Mouse (Mus musculus): Measurements from ENCODE around the gene Ggn.
"Not testable (repeated sequence)": the region's sequence is repeated elsewhere in the genome, so short reads cannot be mapped to it uniquely, and the experiment has no call there.

The Ggn gene

GRCm38 (mm10) chr7:29212199-29212765, 42.3 kb downstream of the Ggn start:
- no peak for DNase-seq (ENCODE audit: low spot score in 2 of 2)

GRCm38 (mm10) chr7:29212775-29213560, 43.0 kb downstream of the Ggn start:
- DNase-seq (ENCODE audit: low spot score in 2 of 2) = not testable (repeated sequence)

- no peak for DNase-seq (ENCODE audit: low spot score in 2 of 2)
Observed at GRCm38 (mm10) chr7:29213675-29214082, 43.7 kb downstream of the Ggn start, which contains the start of gene Catsperg1. TSS of gene Catsperg1 (minus strand) at chr7:29214035.

DNA sequence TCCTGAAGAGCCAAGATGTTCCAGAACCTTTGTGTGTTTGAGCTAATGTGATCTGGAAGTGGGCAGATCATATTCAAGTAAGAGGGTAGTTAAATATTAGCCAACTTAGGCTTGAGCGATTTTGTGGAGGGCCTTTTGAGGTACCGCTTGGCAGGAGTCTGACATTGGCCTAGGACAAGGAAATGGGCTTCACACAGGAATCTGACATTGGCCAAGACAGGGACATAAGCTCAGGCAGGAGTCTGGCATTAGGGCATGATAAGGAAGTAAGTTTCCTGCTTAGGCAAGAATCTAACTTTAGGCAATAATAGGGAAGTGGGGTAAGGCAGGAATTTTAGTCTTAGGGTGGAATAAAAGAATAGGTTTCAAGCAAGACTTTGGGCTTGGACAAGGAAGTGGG, 44.2 kb downstream of the Ggn start:
- DNase-seq (ENCODE audit: low spot score in 2 of 2) = no peak

DNA sequence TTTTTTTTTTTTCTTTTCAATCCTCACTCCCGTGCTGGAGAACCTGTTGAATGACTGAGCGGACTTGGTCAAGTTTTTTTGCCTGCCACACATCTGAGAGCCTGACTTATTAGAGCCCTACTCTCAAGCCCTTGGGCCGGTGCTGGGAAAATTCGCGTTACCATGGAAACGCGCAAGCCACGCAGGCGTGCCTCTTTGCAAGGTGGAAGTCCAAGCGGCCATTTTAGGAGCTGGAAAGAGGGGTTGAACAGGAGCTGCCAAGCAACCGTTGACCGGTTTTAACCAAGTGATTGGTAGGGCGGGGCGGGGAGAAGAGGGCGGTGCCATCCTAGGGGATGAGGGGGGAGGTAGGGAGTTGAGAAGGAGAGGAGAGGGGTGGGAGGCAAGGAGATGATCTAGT, 44.8 kb downstream of the Ggn start:
- no peak for DNase-seq (ENCODE audit: low spot score in 2 of 2)

Data from spleen, postnatal 4 days (tissue).